Comparison of ENCODE assay signal across 26 mouse cellular contexts in genomic region chr5:143755529-143756141, GRCm38 (mm10).
"Had no signal": no experiment of that assay in that cellular context is flagged by ENCODE, and none has a peak within 500 bp of the region (broad histone marks: within the 10 kb centered on the region; RNA-seq: fewer than 3 reads in every experiment).

No protein-coding gene starts in this region.

- H3K4me3 ChIP-seq: embryonic facial prominence, embryonic 10.5 days; embryonic facial prominence, embryonic 12.5 days; embryonic facial prominence, embryonic 13.5 days; embryonic facial prominence, embryonic 15.5 days; erythroblast, embryonic 14.5 days; forebrain, embryonic 10.5 days; forebrain, embryonic 12.5 days; forebrain, embryonic 13.5 days; forebrain, embryonic 15.5 days; gastrocnemius, adult 2 months; heart, adult 2 months had no signal

- H3K36me3 ChIP-seq: embryonic facial prominence, embryonic 10.5 days; embryonic facial prominence, embryonic 12.5 days; embryonic facial prominence, embryonic 13.5 days; embryonic facial prominence, embryonic 15.5 days; forebrain, embryonic 10.5 days; forebrain, embryonic 12.5 days; forebrain, embryonic 15.5 days had no signal

- H3K4me2 ChIP-seq: embryonic facial prominence, embryonic 12.5 days; embryonic facial prominence, embryonic 13.5 days; embryonic facial prominence, embryonic 15.5 days; forebrain, embryonic 12.5 days; forebrain, embryonic 13.5 days; forebrain, embryonic 15.5 days had no signal

- H3K9ac ChIP-seq: embryonic facial prominence, embryonic 12.5 days; embryonic facial prominence, embryonic 13.5 days; embryonic facial prominence, embryonic 15.5 days; forebrain, embryonic 12.5 days; forebrain, embryonic 13.5 days; forebrain, embryonic 15.5 days; forebrain, postnatal 0 days had no signal

- H3K9me3 ChIP-seq: embryonic facial prominence, embryonic 10.5 days; embryonic facial prominence, embryonic 12.5 days; embryonic facial prominence, embryonic 13.5 days; embryonic facial prominence, embryonic 15.5 days; forebrain, embryonic 10.5 days; forebrain, embryonic 12.5 days; forebrain, embryonic 13.5 days; forebrain, embryonic 15.5 days had no signal

- H3K27me3 ChIP-seq: embryonic facial prominence, embryonic 12.5 days; forebrain, embryonic 15.5 days had no signal

- H3K27ac ChIP-seq: embryonic facial prominence, embryonic 10.5 days; embryonic facial prominence, embryonic 12.5 days; embryonic facial prominence, embryonic 13.5 days; embryonic facial prominence, embryonic 15.5 days; forebrain, embryonic 10.5 days; forebrain, embryonic 12.5 days; forebrain, embryonic 13.5 days; forebrain, embryonic 15.5 days; gastrocnemius, adult 2 months; heart, adult 2 months had no signal

- DNase-seq: cerebellum, adult 8-10 months; cerebellum, adult 9-10 months; cerebellum, adult 9-11 months; cerebellum, postnatal 10 days; cerebellum, postnatal 14 days; cerebellum, postnatal 25 days; cerebellum, postnatal 36 days; embryo, embryonic 11 days; forebrain, postnatal 0 days; gastrocnemius, adult 2 months; gastrocnemius, postnatal 10 days; gastrocnemius, postnatal 14 days; gastrocnemius, postnatal 25 days; gastrocnemius, postnatal 36 days; heart, adult 11 months; heart, adult 18-20 months; heart, adult 2 months had no signal
